Mouse (Mus musculus): Measurements from ENCODE around the gene Sez6l. TPM values are rescaled to one million over a fixed set of nuclear protein-coding genes. Genes with fewer than 3 reads are reported as not detected.

The Sez6l gene
- total RNA-seq, 2 experiments from 2014 or later = 0.05 TPM; not detected in 1

DNA sequence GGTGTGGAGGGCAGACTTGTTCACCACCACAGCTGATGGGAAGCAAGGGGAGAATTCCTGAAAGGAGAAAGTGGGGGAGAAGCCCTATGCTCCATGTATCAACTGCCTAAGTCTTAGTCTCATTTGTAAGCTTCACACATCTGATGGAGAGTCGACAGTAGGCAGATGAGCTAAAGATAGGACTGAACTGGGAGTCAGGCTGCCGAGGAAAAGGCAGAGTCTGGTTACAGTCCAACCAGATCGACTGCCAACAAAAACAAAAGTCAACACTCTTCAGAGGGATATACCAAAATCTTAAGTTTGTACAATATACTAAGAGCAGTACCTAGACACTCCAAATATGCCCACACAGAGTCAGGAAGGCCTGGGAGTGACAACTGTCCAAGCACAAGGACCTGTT, 38.7 kb downstream of the Sez6l start:
- intact Hi-C loops (cut with DNase I) = no loop called here
- no peak for DNase-seq

GRCm38 (mm10) chr5:112535868-112536267, 41.1 kb downstream of the Sez6l start:
- DNase-seq = no peak
- intact Hi-C loops (cut with DNase I) = no loop called here

- intact Hi-C loops (cut with DNase I) = no loop called here
- no peak for DNase-seq
Observed at GRCm38 (mm10) chr5:112534146-112534545, 42.8 kb downstream of the Sez6l start.

DNA sequence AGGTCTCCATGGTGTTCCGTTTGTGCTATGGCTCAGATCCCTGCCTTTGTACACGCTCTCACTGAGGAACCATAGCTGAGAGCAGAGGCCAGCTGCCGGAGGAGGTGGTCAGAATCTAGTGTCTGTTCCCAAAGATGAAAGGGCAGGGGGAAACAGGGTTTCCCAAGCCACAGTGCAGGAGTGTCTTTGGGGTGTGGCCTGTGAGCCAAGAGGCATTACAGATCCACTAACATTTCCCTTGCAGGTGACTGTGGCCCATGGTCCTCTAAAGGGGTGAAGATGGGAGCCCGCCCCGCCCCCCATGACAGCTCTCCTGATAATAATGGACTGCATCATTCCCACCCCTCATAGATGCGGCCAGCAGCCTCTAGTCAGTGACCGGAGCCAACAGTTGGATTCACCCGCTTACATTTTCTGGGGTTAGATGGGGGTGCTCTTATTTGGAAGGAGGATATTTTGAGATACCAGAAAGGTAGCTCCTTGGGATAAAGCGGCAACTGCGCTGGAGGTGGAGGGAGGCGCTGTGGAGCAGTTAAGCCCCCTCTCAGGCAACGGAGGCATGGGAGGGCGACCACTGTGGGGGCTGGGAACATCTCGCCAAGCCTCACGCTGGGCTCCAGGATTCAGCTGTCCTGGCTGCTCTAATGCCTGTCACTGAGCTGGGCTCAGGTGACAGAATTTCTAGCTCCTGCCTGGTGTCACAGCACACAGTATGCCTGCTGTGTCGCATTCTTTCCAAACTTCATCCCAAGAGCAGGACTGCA, 43.5 kb downstream of the Sez6l start:
- no peak for DNase-seq
- intact Hi-C loops (cut with DNase I) = no loop called here

- no peak for DNase-seq
Observed at GRCm38 (mm10) chr5:112532894-112533293, 44.1 kb downstream of the Sez6l start.

DNA sequence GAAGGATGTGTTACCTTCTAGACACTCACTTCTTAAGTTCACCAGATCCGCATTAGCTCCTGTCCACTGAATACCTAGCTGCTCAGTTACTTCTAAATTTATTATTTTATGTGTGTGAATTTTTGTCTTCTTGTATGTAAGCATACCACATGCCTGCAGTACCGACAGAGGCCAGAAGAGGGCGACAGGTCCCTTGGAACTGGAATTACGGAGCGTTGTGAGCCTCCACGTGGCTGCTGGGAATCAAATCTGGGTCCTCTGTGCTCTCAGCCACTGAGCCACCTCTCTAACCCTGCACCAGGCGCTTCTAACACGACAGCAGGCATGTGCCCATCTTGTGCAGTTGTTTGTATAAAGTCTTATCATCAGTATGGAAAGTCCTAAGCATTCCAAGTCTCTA, 44.8 kb downstream of the Sez6l start:
- intact Hi-C loops (cut with DNase I) = no loop called here
- no peak for DNase-seq

More at GRCm38 (mm10) chr5:112532894-112533293, 44.1 kb downstream of the Sez6l start:
- intact Hi-C loops (cut with DNase I) = no loop called here

GRCm38 (mm10) chr5:112531111-112531510, 45.9 kb downstream of the Sez6l start:
- intact Hi-C loops (cut with DNase I) = no loop called here

DNA sequence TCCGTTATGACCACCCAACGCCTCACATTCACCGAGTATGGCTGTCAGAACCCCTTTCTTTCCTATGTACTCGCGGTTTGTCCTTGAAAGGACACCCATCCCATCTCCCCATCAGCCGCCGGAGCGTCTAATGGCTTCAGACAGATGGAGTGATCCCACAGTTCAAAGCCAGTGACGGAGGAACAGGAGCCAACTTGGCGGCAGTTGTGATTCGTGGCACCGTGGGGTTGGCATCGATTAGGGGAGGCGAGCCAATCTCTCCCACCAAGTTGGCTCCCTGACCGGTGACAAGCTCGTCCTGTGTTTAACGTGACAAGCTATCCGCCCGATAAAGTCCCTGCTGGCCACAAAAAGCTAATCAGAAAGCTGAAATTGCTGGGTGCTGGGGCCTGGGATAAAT, 50.0 kb downstream of the Sez6l start:
- intact Hi-C loops (cut with DNase I) = no loop called here
- no peak for DNase-seq

More at GRCm38 (mm10) chr5:112531111-112531510, 45.9 kb downstream of the Sez6l start:
- no peak for DNase-seq

- intact Hi-C loops (cut with DNase I) = no loop called here
Observed at GRCm38 (mm10) chr5:112526435-112526834, 50.5 kb downstream of the Sez6l start.

DNA sequence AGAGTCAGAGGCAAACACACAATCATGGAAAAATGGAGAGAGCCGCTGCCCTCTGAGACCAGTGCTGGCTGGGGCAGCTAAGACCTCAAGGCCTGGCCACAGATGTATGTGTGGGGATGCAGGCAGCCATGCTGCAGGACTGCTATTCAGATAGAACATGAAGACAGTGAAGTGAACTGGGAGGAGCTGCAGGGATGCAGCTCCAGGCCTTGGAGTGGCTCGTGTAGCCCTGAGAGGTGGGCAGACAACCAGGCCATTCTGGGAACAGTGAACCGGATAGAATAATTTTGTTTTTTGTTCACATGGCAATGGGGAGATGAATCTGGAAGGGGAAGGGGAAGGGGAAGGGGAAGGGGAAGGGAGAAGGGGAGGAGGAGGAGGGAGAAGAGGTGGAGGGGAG, 51.0 kb downstream of the Sez6l start:
- intact Hi-C loops (cut with DNase I) = no loop called here
- no peak for DNase-seq

More at GRCm38 (mm10) chr5:112526435-112526834, 50.5 kb downstream of the Sez6l start:
- no peak for DNase-seq

- DNase-seq = no peak
- intact Hi-C loops (cut with DNase I) = no loop called here
Observed at GRCm38 (mm10) chr5:112525271-112525670, 51.7 kb downstream of the Sez6l start.

DNA sequence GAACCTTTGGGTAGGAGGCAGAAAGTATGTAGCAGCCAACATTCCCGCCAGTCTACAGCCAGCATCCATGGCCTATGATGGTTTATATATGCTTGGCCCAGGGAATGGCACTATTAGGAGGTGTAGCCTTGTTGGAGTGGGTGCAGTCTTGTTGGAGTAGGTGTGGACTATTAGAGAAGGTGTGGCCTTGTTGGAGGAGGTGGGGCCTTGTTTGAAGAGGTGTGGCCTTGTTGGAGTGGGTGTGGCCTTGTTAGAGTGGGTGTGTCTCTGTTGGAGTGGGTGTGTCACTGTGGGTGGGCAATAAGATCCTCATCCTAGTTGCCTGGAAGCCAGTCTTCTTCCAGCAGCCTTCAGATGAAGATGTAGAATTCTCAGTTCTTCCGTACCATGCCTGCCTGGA, 53.2 kb downstream of the Sez6l start:
- intact Hi-C loops (cut with DNase I) = no loop called here
- no peak for DNase-seq

GRCm38 (mm10) chr5:112523331-112523730, 53.7 kb downstream of the Sez6l start:
- no peak for DNase-seq
- intact Hi-C loops (cut with DNase I) = no loop called here

- DNase-seq = no peak
- intact Hi-C loops (cut with DNase I) = no loop called here
Observed at GRCm38 (mm10) chr5:112521703-112522527, 55.1 kb downstream of the Sez6l start.

DNA sequence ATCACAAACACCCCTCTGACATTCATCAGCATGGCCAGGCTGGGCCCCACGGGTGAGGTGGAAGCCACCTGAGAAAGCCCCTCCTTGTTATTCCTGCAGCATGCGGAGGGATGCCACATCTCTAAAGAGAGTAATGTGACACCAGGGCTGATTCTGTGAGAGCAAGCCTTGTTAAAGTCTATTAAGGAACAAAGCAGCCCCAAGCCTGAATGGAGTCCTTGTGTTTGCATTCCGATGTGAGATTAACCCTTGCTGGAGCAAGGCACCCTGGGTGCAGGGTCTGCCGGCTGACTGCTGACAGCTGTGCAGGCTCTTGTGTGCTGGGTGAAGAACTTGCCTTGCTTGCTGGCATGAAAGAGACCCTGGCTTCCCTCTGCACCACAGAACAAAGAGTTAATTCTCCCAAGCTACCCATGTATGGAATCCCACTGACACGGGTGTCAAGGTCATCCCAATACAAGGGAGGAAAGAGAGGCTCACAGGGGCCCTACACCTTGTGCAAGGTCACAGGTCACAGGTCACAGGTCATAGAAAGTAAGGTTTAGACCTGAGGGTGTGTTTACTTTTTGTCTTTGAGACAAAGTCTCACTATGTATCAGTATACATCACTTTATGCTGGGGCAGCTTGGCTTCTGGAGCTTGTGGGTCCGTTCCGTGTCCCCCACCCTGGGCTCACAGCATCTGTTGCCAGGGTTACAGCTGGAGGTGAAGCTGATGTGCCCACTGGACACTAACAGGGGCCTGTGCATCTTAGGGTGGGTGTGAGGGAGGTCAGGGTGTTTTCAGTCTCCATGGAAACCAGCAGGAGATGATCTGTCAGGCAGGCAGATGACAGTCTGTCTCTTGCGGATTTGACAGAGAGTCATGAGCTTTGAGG, 55.9 kb downstream of the Sez6l start:
- no peak for DNase-seq
- intact Hi-C loops (cut with DNase I) = no loop called here

DNA sequence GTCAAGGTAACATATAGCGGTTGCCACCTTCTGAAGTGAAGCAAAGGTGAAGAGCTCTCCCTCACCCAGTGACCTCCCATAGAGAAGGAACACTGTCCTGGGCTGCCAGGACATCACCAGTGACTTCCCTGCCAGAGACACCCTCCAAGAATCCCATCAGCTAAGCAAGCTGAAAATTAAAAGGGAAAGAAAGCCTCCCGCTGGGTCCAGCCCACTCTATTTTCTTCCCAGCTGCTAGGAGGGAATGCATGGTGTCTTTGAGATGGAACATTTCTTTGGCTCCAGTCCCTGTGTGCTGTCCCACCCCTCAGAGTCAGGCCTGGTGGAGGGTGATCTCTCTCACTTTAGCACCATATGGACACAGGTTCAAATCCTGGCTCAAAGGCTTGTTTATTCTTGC, 58.2 kb downstream of the Sez6l start:
- intact Hi-C loops (cut with DNase I) = no loop called here
- no peak for DNase-seq

DNA sequence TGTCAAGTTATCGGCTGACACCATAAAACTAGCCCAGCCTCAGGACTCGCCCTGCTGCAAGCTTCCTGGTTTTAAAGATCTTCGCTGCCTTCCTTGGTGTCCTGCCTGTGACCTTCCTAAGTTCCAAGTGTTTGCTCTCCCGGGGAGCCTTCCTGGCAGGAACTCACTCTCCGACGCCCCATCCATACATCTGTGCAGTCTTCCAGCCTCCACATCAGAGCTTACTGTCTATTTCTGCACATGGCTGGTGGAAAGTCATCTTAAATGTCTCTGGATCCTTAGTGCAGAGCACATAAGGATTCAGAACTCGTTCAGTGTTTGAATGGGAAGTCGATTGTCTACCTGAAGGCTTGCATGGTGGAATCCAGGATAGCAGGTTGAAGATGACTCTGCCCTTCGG, 59.5 kb downstream of the Sez6l start:
- no peak for DNase-seq
- intact Hi-C loops (cut with DNase I) = no loop called here

GRCm38 (mm10) chr5:112516527-112516926, 60.5 kb downstream of the Sez6l start:
- no peak for DNase-seq
- intact Hi-C loops (cut with DNase I) = no loop called here

- intact Hi-C loops (cut with DNase I) = no loop called here
- DNase-seq = no peak
Observed at GRCm38 (mm10) chr5:112510351-112510750, 66.6 kb downstream of the Sez6l start.

DNA sequence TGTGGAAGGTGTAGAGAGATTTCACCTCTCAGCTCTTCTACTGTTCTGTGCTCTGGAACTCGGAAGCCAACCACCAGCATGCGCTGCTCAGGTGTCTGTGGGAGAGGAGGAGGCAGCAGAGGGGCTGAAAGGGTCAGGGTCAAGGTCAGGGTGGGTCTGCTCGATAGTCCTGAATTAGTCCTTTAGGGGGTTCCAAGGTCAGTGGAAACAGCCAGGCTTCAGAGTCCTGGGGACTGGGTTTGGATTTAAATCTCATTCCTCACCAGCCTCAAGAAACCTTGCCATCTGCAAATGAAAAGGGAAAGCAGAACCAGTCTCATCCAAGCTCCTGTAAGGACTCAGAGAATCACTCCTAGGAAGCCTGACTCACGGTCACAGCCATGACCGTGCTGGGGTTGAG, 67.1 kb downstream of the Sez6l start:
- DNase-seq = no peak
- intact Hi-C loops (cut with DNase I) = no loop called here

GRCm38 (mm10) chr5:112505595-112505994, 71.4 kb downstream of the Sez6l start:
- intact Hi-C loops (cut with DNase I) = no loop called here
- DNase-seq = no peak

Measured in gastrocnemius, postnatal 36 days (tissue).